Mouse (Mus musculus) natural killer cell, adult 2 months (primary cell): ENCODE measurements around the gene Glra4.
A peak's percentile ranks its signal among the peaks of the same experiment; 100 is the strongest.

Experiments used
- DNase-seq, 2 experiments: peaks; one replicate each; pipeline ENCODE4 v3.0.0; 2022; ENCODE audit warnings: low spot score in 2 of 2

Gene Glra4

DNA sequence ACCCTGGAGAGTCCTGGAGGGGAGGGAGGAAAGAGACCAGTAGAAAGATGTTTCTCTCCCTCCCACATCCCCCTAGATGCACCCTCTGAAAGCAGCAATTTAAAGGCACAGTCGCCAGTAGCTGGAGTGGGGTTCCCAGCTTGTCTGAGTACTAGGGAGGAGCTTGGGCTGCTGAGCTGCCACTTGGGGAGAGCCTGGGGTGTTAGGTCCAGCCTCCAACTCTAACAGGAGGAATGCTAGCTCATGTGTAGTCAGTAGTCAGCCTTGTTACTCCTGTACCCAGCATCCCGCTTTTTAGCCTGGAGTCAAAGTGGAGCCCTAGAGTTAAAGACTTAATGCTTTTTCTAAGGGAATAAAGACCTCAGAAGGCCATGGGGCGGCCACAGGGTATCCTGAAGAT is at the start of gene Glra4:
TSS of gene Glra4 (minus strand) at position 101 of the 400 bp plus-strand sequence.
- DNase-seq = no peak

GRCm38 (mm10) chrX:136828610-136829009 is 48.7 kb upstream of the Glra4 start:
- DNase-seq = no peak

- DNase-seq = no peak
Observed at GRCm38 (mm10) chrX:136825016-136825415, 45.1 kb upstream of the Glra4 start.

GRCm38 (mm10) chrX:136822371-136822770 is 42.4 kb upstream of the Glra4 start, which contains the start of gene Plp1:
Gene Plp1, plus strand, starts transcription at chrX:136822671.
- DNase-seq = no peak

DNA sequence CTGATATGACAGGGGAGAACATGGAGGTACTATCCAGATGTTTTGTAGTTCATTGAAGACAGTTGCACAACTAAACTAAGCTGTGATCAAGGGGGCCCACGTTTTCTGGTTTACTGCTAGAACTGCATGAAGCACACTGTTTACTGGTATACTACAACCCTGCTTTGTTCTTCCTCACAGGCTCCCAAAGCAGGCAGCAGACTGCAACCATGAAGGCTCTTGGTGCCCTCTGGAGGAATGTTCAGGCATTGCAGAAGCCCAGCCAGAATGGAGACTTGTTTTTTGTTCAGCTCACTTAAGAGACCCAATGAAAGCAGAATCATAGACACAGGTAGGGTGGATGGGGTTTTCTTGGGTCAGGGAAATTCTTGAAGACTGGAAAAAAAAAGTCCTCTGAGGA is 40.3 kb upstream of the Glra4 start:
- DNase-seq = peak; percentile 7 to 19

DNA sequence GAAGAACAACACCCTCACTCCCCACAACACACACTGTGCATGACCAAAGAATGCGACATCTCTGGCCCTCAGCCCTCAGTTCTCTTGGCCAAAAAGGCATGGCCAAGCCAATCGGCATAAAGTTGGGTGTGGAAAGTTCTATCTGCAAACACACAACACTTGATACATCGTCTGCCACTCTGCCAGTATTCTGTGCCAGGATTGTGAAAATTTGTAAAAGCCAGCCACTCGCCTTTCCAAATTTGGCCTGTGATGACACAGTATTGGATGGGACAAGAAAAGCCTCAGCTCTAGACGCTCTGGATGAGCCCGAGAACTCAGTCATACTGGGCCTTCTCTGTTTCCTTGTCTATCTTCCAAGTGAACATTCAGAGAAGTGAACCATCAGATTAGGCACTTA is 39.8 kb upstream of the Glra4 start:
- DNase-seq = no peak

- no peak for DNase-seq
Observed at GRCm38 (mm10) chrX:136797223-136797622, 17.3 kb upstream of the Glra4 start.

GRCm38 (mm10) chrX:136789446-136789845 is 9.5 kb upstream of the Glra4 start:
- no peak for DNase-seq

DNA sequence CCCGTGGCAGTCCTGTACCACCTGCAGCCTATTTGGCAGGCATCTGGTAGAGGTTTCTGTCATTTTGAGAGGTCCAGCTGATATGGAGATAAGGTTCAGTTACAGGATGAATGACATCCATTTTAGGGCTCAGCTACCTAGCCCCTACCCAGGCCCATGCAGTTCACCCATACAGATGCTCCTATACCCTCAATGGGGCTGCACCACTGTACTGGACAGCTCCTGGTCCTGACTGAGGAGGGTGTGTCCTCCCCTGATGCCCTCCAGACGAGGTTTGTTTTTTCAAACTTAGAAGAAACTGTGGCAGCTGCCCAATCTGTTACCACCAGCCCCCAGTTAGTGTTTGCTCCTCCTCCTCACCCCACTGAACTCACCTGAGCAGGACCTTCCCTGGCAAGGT is 679 bp downstream of the Glra4 start:
- no peak for DNase-seq

DNA sequence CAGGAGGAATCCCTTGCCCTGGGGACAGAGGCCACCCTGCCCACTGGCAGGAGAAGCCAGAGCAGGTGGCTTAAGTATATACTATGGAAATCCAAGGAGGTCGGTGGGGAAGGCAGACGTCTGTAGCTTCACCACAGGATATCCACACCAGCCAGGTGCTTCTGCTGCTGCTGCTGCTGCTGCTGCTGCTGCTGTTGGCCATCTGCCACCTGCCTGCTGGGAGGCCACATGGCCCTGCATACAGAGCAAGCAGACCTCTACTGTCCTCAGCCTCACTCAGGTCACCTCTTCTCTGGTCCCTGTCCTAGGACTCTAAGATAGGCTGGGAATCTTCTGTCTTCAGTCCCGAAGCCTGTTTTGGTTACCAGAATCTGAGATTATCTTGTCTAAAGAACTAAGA is 1.9 kb downstream of the Glra4 start:
- DNase-seq = no peak

DNA sequence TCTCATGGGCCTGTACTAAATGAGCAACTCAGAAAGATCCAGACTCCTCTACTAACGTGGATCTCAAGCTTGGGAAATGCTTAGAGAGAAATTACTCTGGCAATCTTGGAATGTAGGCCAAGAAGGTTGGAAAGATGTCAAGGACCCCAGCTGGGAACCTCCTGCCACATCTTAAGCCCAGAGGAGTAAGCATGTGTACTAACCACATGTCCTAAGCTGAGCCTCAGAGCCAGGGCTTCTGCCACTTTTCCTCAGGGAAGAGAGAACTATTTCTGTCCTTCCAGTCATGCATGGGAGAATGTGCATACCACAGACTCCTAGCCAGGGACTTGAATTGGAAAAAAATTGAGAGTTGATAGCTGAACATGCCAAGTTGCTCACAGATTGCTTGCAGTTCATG is 6.9 kb downstream of the Glra4 start:
- no peak for DNase-seq

GRCm38 (mm10) chrX:136761103-136762074 is 18.6 kb downstream of the Glra4 start:
- peak in 1 of 2 experiments; percentile 1 for DNase-seq

- no peak for DNase-seq
Observed at GRCm38 (mm10) chrX:136755464-136755863, 24.5 kb downstream of the Glra4 start.

DNA sequence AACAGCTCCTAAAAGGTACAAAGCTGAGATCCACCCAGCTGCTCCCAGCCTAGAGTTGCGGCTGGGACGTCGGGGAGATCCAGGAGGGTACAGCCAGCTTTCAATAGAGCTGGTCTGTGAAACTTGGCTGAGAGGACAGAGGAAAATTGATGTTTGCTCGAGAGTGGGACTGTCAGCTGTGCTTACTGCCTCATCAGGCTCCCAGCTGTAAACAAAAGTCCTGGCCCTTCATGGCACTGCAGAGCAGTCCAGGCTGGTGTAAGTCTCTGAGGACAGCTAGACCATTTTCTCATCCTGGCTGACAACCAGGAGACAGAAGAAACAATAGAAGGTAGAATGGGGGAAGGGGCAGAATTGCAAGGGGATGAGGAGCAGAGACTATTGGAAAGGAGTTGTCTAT is 30.6 kb downstream of the Glra4 start:
- no peak for DNase-seq

- DNase-seq = no peak
Observed at GRCm38 (mm10) chrX:136744663-136745062, 35.3 kb downstream of the Glra4 start.

GRCm38 (mm10) chrX:136743459-136743858 is 36.5 kb downstream of the Glra4 start, which contains the start of gene Morf4l2:
Gene Morf4l2, minus strand, starts transcription at chrX:136743690.
- DNase-seq = no peak

GRCm38 (mm10) chrX:136742661-136743103 is 37.3 kb downstream of the Glra4 start:
- peak; percentile 29 to 45 for DNase-seq

DNA sequence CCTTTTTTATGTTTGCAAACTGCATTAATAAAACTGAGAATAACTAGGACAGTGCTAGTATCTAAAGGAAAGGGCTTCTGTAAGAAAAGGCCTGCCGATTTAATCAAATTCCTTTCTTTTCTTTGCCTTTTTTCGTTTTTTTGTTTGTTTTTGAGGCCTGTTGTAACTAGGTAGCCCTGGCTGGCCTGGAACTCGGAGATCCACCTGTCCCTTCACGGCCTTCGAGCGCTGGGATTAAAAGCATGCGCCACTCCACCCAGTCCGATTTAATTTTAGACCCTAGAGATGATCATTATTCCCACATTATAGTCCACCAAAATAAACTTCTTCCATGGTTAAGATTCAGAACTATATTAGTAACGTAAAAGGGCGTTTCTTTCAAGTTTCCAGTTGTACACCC is 37.7 kb downstream of the Glra4 start:
- DNase-seq = no peak

GRCm38 (mm10) chrX:136741651-136742201 is 38.2 kb downstream of the Glra4 start:
- peak; percentile 79 to 87 for DNase-seq

- peak; percentile 93 to 94 for DNase-seq
Observed at GRCm38 (mm10) chrX:136740791-136741650, 38.9 kb downstream of the Glra4 start.

- no peak for DNase-seq
Observed at GRCm38 (mm10) chrX:136740087-136740790, 39.7 kb downstream of the Glra4 start.
